Mouse (Mus musculus): ENCODE results near the gene Sohlh2. TPM values are rescaled to one million over a fixed set of nuclear protein-coding genes. Genes with fewer than 3 reads are reported as not detected.
A peak's percentile ranks its signal among the peaks of the same experiment; 100 is the strongest.
"Not testable (repeated sequence)": the region's sequence is repeated elsewhere in the genome, so short reads cannot be mapped to it uniquely, and the experiment has no call there.

Sohlh2 gene
- polyA plus RNA-seq, 1 experiment from 2014 or later, result not detected

DNA sequence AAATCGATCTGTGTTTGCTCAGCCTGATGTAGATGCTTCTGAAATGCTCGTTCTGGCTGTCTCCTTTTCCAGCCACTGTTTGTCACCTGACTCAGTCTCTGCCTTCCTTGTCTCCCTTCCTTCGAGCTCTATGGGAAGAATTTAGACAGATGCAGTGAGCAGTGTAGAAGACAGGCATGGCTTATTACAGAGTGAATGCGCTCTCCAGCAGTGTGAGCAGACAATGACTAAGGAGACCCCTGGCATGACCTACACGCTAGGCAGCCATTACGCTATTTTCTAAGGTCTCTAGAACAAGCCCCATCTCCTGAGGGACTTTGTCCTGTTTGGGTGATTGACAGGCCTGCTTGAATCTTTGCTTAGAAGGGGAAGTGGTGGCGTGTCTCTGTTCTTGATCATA, 20.7 kb upstream of the Sohlh2 start:
- no peak overlapping the region for H3K27ac ChIP-seq
- no peak overlapping the region for H3K4me3 ChIP-seq (replicated peaks)
- H3K27me3 ChIP-seq, result no peaks in the 10 kb centered on the region
- H3K4me1 ChIP-seq, result 0 out of 2 replicates have a peak, but pooled peaks cover 3% of the 10 kb centered on the region
- H3K4me2 ChIP-seq, result no peak overlapping the region
- H3K9me3 ChIP-seq (replicated peaks), result no peaks in the 10 kb centered on the region
- no peak overlapping the region for H3K9ac ChIP-seq
- H3K36me3 ChIP-seq, result no peaks in the 10 kb centered on the region
- 0 out of 2 replicates have a peak, but pooled peaks have one; percentile 54 for ATAC-seq (replicated peaks; ENCODE audit: low FRiP score)
- WGBS, result 61% methylated on average over 7 of the region's 7 CpGs

DNA sequence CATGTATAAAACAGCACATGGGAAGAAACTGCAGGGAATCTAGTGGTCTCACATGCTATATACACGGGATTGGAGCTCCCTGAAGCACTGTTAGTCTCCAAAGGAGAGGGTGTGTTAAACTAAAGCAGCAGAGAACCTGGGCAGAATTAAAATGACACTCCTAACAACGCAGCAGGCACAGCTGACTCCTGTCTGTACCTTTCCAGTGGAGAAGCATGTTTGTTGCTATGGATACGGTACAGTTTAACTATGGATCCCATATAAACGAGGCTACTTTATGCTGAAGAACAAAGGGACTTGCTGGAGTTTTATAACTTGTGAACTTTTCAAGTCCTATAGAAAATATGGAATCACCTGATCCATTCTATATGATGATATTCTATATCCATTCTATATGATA, 18.3 kb upstream of the Sohlh2 start:
- Histone ChIP-seq H3K4me1 (0 out of 2 replicates have a peak, but pooled peaks cover 3% of the 10 kb centered on the region), H3K9ac (no peak overlapping the region), H3K27ac (no peak overlapping the region), H3K9me3 (replicated peaks) (no peaks in the 10 kb centered on the region), H3K36me3 (no peaks in the 10 kb centered on the region), H3K4me3 (replicated peaks) (no peak overlapping the region), H3K27me3 (no peaks in the 10 kb centered on the region), H3K4me2 (no peak overlapping the region)
- WGBS, result 67% methylated on average over 4 of the region's 4 CpGs
- ATAC-seq (replicated peaks; ENCODE audit: low FRiP score), result no peak

DNA sequence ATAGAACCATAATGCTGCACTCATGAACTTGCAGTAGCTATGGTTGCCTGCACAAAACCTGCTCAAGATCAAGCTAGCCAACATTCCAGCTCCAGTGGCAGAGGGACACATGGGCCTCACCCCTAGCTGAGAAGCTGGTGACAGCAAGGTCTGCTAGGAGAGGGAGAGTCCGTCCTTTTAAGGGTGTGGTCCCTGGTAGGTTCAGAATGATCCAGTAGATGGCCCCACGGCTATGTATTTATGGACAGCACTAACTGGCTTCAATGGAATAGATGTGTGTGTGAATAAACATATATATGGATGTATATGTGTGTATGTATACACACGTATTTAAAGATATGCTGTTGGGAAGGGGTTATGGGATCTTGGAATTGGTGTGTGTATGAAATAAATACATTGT, 9.3 kb upstream of the Sohlh2 start:
- Histone ChIP-seq H3K27me3 (no peaks in the 10 kb centered on the region), H3K4me1 (no peaks in the 10 kb centered on the region), H3K4me3 (replicated peaks) (no peak overlapping the region), H3K36me3 (no peaks in the 10 kb centered on the region), H3K27ac (no peak overlapping the region), H3K9me3 (replicated peaks) (no peaks in the 10 kb centered on the region), H3K4me2 (no peak overlapping the region), H3K9ac (no peak overlapping the region)
- ATAC-seq (replicated peaks; ENCODE audit: low FRiP score), result 0 out of 2 replicates have a peak, but pooled peaks have one; percentile 29
- 71% methylated on average over 3 of the region's 3 CpGs for WGBS

DNA sequence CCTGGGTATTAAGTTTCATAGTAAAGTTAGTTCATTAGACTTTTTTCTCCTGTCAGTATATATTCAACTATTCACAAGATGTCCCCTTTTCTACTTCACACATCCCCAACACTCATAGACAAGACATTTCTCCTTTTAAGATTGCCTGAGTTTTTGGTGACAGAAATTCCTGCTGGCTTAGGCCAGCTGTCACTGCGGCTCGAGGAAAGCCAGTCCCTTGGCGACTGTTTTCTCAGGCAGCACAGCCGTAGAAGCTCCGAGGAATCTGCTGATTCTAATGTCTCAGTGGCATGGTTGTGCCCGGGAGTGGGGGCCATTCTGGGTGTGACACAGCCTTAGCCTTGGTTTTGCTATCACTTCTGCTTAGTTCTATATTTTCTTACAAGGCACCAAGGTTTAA, 4.6 kb upstream of the Sohlh2 start:
- H3K9me3 ChIP-seq (replicated peaks), result no peaks in the 10 kb centered on the region
- H3K36me3 ChIP-seq, result no peaks in the 10 kb centered on the region
- 55% methylated on average over 6 of the region's 6 CpGs for WGBS
- no peaks in the 10 kb centered on the region for H3K27me3 ChIP-seq
- no peak for ATAC-seq (replicated peaks; ENCODE audit: low FRiP score)
- no peak overlapping the region for H3K4me3 ChIP-seq (replicated peaks)
- no peak overlapping the region for H3K27ac ChIP-seq
- no peak overlapping the region for H3K9ac ChIP-seq
- H3K4me1 ChIP-seq, result no peaks in the 10 kb centered on the region
- no peak overlapping the region for H3K4me2 ChIP-seq

DNA sequence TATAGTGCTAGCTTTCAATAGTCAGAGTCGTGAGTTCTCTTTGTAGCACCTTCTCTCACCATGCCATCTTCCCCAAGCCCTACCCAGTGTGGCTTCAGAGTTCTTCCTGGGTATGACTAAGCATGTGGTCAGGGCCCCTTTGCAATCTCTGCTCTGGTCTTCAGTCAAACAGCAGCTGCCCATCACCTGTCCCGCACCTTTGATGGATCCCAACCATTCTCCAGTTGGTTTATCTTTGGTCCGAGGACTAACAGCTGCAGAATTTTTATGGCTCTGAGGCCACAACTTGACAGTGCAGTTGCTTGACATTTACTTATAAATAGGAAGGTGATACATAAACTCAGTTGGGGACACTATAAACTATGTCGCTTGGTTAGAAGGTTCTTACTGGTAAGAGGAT, 9.8 kb downstream of the Sohlh2 start:
- H3K9me3 ChIP-seq (replicated peaks), result no peaks in the 10 kb centered on the region
- H3K4me1 ChIP-seq, result no peaks in the 10 kb centered on the region
- H3K27me3 ChIP-seq, result no peaks in the 10 kb centered on the region
- H3K4me3 ChIP-seq (replicated peaks), result no peak overlapping the region
- H3K4me2 ChIP-seq, result no peak overlapping the region
- WGBS, result 70% methylated on average over 4 of the region's 4 CpGs
- no peak overlapping the region for H3K9ac ChIP-seq
- H3K27ac ChIP-seq, result no peak overlapping the region
- ATAC-seq (replicated peaks; ENCODE audit: low FRiP score), result no peak
- no peaks in the 10 kb centered on the region for H3K36me3 ChIP-seq

DNA sequence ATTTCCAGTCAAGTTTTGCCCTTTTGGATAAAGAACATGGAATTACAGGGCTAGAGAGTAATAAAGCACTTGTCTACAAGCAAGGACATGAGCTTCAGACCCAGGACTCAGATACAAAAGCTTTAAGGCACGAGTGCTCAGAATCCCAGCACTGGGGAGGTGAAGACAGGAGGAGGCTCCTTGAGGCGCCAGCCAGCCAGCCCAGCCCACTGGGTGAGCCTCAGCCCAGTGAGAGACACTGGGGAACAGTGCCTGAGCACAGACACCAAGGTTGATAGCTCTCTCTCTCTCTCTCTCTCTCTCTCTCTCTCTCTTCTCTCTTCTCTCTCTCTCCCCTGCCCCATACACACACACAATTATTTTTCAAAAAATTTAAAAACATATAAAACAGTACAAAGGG, 11.5 kb downstream of the Sohlh2 start:
- 61% methylated on average over 2 of the region's 2 CpGs for WGBS
- no peaks in the 10 kb centered on the region for H3K27me3 ChIP-seq
- H3K9ac ChIP-seq, result no peak overlapping the region
- H3K4me1 ChIP-seq, result no peaks in the 10 kb centered on the region
- no peak overlapping the region for H3K4me3 ChIP-seq (replicated peaks)
- no peak overlapping the region for H3K27ac ChIP-seq
- no peak overlapping the region for H3K4me2 ChIP-seq
- ATAC-seq (replicated peaks; ENCODE audit: low FRiP score), result no peak
- H3K36me3 ChIP-seq, result no peaks in the 10 kb centered on the region
- H3K9me3 ChIP-seq (replicated peaks), result no peaks in the 10 kb centered on the region

DNA sequence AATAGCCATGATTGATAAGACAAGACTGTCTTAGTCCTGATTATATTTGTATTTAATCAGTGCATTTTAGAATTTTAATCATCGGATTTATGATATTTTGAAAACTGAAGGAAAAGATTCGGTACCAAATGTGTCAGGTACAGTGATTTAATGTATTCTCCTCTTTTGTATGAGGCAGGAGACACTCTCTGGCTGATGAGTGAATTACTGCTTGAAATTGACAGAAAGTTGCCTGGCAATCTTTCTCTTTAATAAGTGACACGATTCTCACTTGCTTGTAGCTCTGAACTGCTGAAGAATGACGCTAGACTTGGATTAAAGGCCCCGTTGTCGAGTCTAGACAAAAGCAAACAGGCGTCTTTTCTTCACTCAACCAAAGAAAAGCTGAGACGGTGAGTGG, 13.0 kb downstream of the Sohlh2 start:
- H3K27ac ChIP-seq, result no peak overlapping the region
- ATAC-seq (replicated peaks; ENCODE audit: low FRiP score), result no peak
- no peaks in the 10 kb centered on the region for H3K9me3 ChIP-seq (replicated peaks)
- H3K9ac ChIP-seq, result no peak overlapping the region
- no peaks in the 10 kb centered on the region for H3K4me1 ChIP-seq
- 80% methylated on average over 8 of the region's 8 CpGs for WGBS
- H3K4me3 ChIP-seq (replicated peaks), result no peak overlapping the region
- no peaks in the 10 kb centered on the region for H3K36me3 ChIP-seq
- no peaks in the 10 kb centered on the region for H3K27me3 ChIP-seq
- no peak overlapping the region for H3K4me2 ChIP-seq

DNA sequence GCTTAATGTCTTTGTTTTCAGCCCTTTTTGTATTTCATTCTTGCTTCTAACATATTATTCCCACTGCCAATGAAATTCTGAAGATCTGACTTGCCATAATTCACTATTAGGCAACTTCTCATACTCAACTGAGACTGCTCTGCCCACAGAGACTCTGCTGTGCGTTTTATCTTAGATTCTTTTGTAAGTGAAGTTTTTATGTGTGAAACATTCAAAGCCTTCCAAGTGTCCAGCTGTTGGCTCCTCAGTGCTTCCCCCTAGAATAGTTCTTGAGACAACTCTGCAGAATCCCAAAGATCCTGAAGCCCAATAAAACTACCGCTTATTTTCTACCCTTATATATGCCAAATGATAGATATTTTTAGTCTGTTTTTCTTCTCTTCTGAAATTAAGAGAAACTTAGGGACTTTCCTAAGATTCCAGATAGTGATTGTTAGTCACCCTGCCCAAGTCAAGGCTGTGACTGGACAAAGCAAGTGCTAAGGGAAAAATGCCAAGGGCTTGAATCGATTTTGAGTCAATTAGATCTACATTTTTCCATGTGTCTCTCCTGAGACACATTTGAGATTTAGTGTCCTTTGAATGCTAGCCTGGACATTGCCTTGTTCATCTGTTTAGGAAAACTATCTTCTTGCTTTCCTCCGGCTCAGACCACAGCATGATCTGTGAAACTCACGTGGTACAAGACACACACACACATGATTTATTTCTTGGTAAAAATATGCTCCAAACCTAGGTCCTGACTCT, 13.9 kb downstream of the Sohlh2 start:
- 62% methylated on average over 5 of the region's 5 CpGs for WGBS
- Histone ChIP-seq H3K4me3 (replicated peaks) (no peak overlapping the region), H3K27ac (no peak overlapping the region), H3K9me3 (replicated peaks) (no peaks in the 10 kb centered on the region), H3K27me3 (no peaks in the 10 kb centered on the region), H3K36me3 (no peaks in the 10 kb centered on the region), H3K4me2 (no peak overlapping the region), H3K9ac (no peak overlapping the region), H3K4me1 (no peaks in the 10 kb centered on the region)
- no peak for ATAC-seq (replicated peaks; ENCODE audit: low FRiP score)

DNA sequence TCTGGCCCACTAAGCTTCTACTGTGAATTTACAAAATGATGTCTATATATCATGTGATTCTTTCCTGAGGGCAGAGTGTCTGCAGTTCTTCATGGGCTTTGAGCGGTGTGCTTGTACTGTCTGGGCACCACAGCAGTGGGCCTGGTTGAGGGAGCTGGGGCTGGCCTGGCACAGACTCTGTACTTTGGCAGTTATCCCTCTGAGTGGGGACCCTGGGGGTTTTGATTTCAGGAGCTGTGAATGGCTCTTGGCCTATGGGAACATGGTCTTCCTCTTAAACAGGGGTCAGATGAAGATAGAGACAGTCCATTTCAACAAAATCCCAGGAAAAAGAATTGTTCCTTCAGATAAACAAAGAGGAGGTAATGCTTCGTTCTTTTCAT, 14.5 kb downstream of the Sohlh2 start:
- Histone ChIP-seq H3K4me2 (no peak overlapping the region), H3K9me3 (replicated peaks) (no peaks in the 10 kb centered on the region), H3K9ac (no peak overlapping the region), H3K27me3 (no peaks in the 10 kb centered on the region), H3K36me3 (no peaks in the 10 kb centered on the region), H3K4me1 (no peaks in the 10 kb centered on the region), H3K4me3 (replicated peaks) (no peak overlapping the region), H3K27ac (no peak overlapping the region)
- ATAC-seq (replicated peaks; ENCODE audit: low FRiP score), result no peak
- WGBS, result 83% methylated on average over 2 of the region's 2 CpGs

DNA sequence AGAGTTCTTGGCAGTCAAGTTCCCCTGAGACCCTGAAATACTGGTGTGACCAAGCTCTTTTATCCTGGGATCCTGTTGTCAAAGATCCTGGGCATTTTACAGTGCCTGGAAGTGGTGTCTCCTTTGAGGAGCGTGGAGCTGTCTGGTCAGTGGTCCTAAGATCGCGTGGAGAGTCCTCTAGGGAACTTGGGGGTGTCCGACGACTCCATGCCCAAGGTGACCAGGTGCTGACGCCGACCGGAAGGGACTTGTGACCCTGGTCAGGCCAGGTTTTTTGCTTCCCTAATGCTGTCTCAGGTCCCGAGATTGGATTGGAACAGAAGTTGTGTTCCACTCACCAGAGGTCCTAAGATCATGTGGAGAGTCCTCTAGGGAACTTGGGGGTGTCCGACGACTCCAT, 21.8 kb downstream of the Sohlh2 start:
- H3K27me3 ChIP-seq; H3K27ac ChIP-seq; H3K4me3 ChIP-seq (replicated peaks); ATAC-seq (replicated peaks; ENCODE audit: low FRiP score); H3K36me3 ChIP-seq; H3K4me1 ChIP-seq; H3K4me2 ChIP-seq; H3K9ac ChIP-seq; H3K9me3 ChIP-seq (replicated peaks): not testable (repeated sequence)
- whole genome bisulfite sequencing, result 96% methylated on average over 11 of the region's 11 CpGs

DNA sequence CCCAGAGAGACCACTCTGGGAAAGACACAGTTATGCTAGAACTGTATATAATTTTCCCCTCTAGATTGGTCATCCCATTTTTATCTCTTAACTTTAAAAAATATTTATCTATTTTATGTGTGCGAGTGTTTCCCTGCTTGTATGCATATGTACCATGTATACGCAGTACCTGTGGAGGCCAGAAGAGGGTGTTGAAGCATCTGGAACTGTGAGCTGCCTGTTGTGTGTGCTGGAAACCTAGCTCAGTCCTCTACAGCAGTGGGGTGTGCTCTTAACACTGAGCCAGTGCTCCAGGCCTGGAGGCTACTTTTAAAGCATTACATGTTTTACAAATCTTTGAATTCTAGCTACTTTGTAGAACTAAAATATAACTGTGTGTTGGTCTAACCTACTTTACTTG, 24.6 kb downstream of the Sohlh2 start:
- H3K4me1 ChIP-seq, result no peaks in the 10 kb centered on the region
- no peak overlapping the region for H3K27ac ChIP-seq
- H3K9me3 ChIP-seq (replicated peaks), result no peaks in the 10 kb centered on the region
- WGBS, result 97% methylated on average over 2 of the region's 2 CpGs
- H3K9ac ChIP-seq, result no peak overlapping the region
- H3K27me3 ChIP-seq, result no peaks in the 10 kb centered on the region
- H3K36me3 ChIP-seq, result no peaks in the 10 kb centered on the region
- H3K4me3 ChIP-seq (replicated peaks), result no peak overlapping the region
- ATAC-seq (replicated peaks; ENCODE audit: low FRiP score), result no peak
- no peak overlapping the region for H3K4me2 ChIP-seq

DNA sequence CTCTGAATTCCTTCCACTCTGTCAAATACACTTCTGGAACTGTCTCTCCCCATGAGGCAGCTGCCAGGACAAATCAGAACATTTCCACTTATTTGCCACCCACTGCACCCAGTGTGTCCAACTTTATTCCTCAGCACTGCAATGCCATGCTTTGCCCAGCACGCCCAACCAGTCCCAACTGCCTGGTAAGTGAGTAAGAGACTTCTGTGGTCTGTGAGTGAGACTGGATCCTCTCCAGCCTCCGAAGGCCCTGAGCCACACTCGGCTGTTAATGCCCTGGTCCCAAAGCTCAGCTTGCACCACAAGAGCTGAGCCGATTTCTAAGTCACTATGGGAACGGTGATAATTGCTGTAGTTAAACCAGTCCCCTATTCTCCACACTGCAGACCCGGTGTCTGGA, 25.8 kb downstream of the Sohlh2 start:
- no peaks in the 10 kb centered on the region for H3K36me3 ChIP-seq
- H3K27ac ChIP-seq, result no peak overlapping the region
- no peak overlapping the region for H3K4me3 ChIP-seq (replicated peaks)
- H3K4me1 ChIP-seq, result no peaks in the 10 kb centered on the region
- no peak overlapping the region for H3K4me2 ChIP-seq
- H3K9me3 ChIP-seq (replicated peaks), result no peaks in the 10 kb centered on the region
- no peaks in the 10 kb centered on the region for H3K27me3 ChIP-seq
- ATAC-seq (replicated peaks; ENCODE audit: low FRiP score), result no peak
- no peak overlapping the region for H3K9ac ChIP-seq
- WGBS, result 51% methylated on average over 6 of the region's 6 CpGs

DNA sequence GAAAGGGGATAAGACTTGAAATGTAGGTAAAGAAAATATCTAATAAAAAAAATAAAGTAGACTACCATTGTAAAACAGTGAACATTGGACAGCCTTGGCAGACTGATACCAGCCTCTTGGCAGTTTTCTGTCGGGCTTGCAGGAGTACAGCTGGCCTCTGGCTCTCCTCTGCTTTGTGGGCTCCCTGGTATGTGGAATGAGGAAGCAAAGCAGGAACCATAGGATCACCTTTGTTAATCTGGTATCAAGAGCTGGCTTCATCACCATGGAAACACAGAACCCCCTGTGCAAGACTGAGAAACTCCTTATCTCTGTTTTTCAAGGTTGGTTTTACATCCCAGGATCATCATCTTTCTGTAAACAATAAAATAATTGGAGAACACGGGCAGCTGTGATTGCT, 30.4 kb downstream of the Sohlh2 start:
- ATAC-seq (replicated peaks; ENCODE audit: low FRiP score), result no peak
- 35% methylated on average over 2 of the region's 2 CpGs for WGBS
- H3K27ac ChIP-seq, result no peak overlapping the region

More for the DNA sequence above, 30.4 kb downstream of the Sohlh2 start:
- Histone ChIP-seq H3K4me1 (peaks cover 14% of the 10 kb centered on the region), H3K4me2 (no peak overlapping the region), H3K27me3 (no peaks in the 10 kb centered on the region), H3K9me3 (replicated peaks) (no peaks in the 10 kb centered on the region), H3K9ac (no peak overlapping the region), H3K36me3 (no peaks in the 10 kb centered on the region), H3K4me3 (replicated peaks) (no peak overlapping the region)

All from kidney, embryonic 15.5 days (tissue).